Mouse (Mus musculus) kidney, postnatal 4 days (tissue): ENCODE results near the gene Adi1.

Source experiments
- DNase-seq, 2 experiments: peaks; one replicate each; pipeline ENCODE4 v3.0.0; 2021; ENCODE audit warnings: mixed read lengths in 2 of 2

The Adi1 gene

DNA sequence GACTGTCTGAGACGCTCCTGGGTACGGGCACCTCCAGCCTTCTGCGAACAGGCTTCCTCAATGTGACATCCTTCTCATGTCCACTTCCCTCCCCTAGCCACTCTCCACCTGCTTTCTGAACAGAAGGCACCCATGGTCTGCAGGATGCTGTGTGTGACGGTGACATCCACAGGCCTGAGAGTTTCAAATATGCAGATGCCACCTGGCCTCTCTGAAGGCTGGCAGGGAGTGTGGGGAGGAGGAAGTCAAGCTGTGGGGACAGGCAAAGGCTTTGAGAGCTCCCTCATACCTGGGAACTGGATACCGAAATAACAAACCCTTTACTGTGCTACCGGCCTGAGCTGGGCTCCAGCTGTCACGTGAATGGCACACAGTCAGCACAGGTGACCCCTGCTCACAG, 19.7 kb downstream of the Adi1 start:
- DNase-seq = no peak

DNA sequence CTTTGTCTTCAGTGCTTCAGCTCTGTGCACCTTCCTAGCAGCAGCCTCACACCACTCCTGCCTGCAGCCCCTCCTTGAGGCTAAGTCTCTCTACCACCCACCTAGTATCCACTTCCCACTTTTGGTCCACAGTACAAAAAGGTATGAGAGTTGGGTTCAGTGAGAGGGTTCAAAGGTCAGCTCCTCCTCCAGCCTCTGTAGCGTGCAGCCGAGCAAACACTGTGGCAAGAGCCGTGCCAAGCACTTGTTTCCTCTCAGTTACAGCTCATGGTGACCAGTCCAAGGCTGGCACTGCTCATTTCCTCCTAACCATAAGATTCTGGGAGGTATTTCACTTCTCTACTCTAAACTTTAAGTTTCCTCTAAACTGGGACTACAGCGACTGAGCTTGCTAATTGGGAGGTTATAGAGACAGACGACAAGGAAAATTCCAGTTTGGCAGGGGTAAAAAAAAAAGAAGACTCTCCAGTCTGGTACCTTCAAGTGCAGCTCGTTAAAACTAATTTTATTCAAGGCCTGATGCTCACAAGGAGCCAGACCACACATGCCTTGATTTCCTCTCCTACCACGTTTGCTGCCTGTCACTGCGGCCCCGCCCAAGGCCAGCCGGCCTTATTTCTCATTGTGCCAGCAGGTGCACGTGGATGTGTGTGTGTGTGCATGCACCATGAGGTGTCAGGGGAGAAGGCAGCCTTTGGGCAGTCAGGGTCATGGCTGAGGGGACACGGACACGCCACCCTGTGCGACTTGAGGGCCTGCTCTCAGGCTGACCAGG, 23.0 kb downstream of the Adi1 start:
- peak in 1 of 2 experiments; percentile 43 for DNase-seq

DNA sequence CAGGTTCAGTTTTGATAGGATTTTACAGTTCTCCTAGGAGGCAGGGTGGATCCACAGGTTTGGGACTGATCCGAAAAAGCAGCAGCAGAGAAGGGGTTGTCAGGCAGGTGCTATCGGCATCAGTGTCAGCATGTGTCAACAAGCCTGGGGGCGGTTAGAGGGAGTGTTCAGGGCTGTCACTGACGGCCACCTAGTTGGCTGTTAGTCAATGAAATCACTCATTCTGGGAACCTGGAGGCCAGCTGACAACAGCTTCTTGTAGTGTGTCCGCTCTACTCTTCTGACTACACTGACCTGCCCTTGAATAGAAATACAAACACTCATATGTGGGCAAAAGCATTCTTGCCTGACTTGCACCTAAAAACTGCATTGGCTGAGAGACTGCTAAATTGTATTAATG, 24.1 kb downstream of the Adi1 start:
- no peak for DNase-seq

DNA sequence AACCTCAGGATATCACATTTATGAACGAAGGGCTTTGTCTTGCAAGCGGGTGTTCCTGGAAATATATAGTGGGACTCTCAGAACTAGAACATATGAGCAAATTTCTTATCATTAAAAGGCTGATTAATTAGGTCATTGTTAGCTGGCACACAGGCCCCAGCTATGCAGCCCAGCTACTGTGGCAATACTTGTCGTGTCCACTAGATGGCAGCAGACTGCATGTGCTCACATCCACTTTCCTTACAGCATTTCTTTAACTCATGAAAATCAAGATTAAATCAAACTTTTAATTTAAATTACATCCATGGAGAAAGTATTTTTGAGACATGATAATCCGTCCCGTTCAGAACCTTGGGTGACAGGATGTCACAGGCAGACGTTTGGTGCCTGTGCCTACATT, 24.6 kb downstream of the Adi1 start:
- peak; percentile 82 to 86 for DNase-seq

DNA sequence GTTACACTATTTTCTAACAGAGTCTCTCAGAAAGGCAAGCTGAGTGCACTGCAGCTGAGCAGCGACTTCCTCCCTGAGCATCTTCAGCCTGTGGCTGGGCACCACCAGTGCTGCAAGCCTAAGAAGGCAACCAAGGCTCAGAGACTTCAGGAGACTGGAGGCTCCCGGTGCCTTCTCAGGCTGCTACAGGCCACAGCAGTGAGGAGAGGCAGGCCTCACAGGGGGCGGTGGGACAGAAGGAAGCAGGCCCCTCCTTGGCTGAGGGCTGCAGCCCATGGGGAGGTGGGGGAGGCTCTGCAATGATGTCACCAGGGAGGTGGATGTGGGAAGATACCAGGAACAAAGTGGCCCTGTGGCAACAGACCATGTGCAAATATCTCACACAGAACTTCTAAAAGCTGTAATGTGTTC, 25.1 kb downstream of the Adi1 start:
- DNase-seq = peak in 1 of 2 experiments; percentile 27

DNA sequence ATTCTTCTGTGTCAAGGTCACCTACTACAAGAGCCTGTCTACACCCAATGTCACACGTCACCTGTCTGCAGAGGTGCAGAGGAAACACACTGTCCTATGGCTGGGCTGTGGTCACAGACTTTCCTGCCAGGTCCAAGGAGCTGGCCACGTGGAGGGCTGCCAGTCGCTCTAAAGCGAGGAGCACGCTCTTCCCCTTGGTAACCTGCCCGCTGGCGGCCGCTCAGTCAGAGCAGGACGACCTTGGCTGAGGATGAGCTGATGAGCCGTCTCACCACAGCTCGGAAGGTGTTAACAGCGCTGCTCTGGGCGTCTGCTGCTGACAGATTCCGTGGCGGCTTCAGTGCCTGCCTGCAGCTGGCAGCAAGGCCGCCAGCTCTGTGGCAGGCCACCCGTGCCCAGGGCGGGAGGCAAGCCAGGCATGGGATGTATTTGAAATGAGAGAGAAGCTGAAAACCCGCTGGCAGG, 25.6 kb downstream of the Adi1 start:
- peak; percentile 28 to 51 for DNase-seq

DNA sequence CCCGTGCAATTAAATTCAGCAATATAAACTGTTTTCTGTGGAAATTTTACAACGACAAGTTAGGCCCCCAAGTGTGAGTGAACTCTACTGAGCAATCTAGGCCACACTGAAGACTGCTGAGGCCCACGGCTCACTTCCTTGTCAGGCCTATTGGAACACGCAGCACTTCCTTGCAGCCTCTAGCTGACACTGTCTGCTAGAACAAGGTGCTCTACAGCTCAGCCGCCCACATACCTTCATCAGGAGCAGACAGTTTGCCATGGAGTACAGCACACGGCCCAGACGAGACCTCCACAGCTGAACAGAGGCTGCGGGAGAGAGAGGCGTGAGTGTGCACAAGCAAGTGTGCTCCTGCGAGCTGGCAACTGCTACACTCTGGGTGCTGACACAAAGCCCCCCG, 26.3 kb downstream of the Adi1 start:
- no peak for DNase-seq

DNA sequence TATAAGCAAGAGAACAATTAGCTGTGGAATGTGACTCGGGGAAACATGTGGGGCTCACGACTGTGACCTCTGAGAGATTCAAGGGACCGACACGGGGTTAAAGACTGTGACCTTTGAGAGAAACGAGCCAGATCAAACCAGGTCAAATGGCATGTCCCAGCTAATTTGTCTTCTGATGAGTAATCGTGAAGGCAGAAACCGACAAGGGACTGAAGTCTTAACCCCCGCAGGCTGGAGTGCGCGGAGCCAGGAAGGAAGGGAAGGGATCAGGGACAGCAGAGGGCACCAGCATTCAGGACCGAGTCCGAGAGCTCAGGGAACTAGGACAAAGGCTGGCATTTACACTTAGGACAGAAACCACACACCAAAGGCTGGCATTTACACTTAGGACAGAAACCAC, 29.4 kb downstream of the Adi1 start:
- peak; percentile 38 to 61 for DNase-seq

DNA sequence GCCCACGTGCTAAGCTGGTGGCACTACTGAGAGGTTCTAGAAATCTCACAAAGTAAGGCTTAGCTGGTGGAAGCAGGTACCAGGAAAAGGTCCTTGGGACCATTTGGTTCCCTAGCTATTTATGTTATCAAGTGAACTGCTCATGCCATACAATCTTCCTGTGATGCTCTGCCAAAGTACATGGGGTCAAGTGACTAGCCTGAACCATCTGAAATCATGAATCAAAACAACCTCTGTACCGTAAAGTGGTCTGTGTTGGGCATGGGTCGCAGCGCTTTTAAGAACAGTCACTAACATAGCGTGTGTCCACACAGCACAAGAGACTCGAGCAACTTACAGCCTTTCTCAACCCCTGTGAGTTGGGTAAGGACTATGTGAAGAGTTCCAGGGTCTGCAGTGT, 30.2 kb downstream of the Adi1 start:
- DNase-seq = no peak

DNA sequence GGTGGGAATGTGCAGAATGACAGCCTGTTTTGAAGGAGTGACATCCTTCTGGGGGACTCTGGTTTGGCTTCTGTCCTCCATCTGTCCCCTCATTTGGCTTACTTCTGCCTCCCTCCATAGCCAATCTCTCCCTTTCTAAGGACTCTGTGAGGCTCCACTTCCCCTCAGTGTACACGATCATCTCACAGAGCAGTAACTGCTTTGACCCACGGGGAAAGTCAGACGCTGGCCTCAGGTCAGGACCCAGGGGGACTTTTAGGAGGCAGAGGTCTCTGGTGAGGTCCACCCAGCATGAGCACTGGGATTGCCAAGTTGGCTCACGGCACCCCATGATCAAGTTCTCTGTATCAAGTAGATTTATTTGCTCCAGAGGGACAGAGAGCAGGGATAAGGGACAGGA, 33.1 kb downstream of the Adi1 start:
- no peak for DNase-seq

DNA sequence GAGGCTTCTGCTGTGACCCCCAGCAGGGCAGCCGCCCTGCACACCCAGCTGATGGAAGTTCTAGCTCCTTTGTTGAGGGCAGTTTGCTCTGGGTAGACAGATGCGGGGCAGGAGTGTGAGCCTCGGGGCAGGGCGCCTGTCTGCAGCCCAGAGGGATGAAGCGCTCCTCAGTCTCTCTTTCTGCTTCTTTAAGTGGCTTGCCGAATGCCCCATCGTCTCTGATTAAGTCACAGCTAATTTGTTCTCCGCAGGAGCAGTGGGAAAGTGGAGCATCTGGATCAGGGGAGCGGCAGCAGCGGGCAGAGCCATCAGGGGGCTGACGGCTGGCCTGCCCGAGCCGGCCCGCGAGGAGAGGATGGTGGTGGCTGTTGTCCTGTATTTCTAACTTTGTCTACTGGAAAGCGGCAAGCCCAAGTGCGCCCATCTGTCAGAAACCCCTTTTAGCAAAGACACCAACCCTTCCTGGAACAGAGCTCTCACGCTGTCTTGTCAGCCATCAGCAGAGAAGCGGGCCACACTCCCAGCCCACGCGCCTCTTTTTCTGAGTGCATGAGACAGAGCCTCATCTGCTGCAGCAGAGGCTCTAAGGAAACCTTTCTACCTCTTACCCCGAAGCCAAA, 35.6 kb downstream of the Adi1 start:
- no peak for DNase-seq

DNA sequence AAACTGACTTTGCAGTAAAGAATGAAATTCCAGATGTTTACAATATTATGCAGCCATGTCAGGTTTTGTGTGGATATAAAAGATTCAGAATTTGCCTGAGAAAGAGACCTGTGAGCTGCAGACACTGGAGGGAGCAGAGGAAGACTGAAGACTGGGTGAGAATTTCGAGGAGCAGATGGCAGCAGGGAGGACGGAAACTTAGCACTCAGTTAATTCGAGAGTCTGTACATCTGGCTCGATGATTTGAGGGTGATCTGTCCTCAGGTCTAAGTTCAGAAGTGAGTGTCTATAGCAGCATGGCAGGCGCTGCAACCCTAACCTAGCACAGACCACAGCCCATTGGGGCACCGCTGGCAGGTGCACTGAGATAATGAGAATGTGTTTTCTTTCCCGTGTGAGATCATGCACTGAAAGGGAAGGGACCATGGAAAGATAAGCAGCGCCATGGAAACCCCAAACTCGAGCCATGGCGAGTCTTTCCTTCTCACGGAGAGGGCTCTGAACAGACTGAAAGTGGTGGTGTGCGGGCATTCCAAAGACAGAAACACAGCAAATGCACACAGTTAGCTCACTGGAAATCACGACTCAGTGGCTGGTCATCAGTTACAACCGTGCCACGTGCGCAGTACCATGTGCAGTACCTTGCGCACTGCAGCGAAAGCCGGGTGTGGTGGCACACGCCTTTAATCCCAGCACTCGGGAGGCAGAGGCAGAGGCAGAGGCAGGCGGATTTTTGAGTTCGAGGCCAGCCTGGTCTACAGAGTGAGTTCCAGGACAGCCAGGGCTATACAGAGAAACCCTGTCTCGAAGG, 40.0 kb downstream of the Adi1 start:
- no peak for DNase-seq

DNA sequence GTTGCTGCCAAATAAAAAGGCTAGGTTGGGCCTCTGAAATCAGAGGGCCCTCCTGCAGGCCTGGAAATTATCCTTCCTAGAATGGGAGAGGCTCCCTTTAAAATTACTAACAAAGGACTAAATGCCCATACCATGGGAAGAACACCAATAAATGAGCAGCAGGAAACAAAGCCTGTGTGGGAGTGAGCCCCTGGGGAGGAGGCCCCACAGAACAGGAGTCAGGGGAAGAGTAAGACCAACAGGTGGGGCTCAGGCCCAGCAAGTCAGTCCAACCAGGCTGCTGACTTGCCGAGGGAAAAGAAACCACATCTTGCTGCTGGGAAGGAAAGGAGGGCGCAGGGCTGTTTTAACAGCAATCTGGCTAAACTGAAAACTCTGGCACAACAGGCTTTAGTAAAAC, 42.0 kb downstream of the Adi1 start:
- no peak for DNase-seq

DNA sequence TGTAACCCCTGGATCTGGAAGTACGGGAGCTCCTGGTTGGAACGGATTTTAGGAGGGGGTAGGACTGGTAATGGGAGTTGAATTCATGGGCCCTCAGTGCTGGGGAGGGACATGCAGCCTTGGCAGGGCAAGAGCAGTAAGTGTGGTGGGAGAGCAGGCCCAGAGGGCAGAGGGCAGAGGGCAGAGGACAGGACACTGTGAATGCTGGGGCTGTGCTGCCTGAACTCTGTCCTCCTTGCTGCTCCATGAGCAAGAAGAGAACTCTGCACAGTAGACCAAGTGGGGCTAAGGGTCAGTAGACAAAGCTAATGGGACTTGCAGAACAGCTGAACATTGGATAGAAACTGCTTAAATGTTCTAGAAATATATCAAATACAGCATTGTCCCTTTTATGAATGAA, 43.1 kb downstream of the Adi1 start:
- DNase-seq = no peak

DNA sequence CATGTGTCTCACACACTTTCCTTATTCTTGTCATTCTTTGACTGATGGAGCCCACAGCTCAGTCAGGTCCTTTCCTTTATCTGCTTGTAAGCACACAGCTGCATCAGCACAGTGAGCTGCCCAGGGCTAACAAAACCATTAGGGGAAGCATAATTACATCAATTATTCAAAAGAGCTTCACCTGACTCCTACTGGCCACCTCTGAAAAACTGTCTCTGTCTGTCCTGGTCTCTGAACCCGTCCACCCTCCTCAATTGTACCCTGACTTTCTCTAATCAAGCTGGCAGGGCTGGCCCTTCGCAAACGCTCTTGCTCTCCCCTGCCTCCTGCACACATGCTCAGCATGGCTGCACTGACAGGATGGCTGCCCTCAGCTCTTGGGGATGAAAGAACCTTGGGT, 49.3 kb downstream of the Adi1 start:
- DNase-seq = no peak

DNA sequence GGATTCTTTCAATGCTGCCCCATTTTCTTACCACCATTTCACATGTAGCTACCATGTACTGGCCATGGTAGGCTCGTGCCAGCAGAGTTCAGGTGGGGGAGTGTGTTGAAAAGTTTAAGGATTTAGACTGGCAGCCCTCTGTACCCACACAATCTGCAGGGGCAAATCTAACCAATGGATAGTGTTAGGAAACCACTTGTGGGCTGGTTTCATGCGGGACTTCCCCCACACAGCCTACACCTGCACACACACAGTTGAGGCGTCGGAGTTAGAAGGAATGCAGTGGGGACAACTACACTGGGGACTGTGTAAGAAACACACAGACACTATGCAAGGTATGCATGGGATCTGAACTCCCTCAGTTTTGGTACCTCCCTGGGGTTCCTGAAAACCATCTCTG, 51.2 kb downstream of the Adi1 start:
- DNase-seq = no peak

DNA sequence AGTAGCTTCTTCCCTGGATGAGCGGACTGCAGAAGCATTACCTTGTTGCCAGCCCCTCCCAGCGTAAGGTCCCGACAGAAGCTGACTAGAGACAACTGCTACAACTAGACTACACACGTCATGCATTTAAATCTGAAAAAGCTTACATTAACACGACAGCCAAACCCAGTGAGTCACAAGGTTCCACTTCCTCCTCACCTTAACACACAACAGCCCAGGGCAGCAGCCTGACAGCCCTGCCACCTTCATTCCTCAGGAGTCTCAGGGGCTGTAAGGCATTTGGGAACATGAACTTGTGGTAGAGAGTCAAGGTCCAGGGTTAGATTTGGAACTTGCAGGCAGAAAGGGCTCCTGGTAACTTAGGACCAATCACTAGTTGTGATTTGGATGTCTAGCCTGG, 52.0 kb downstream of the Adi1 start:
- no peak for DNase-seq
